Mouse (Mus musculus) liver, embryonic 14.5 days (tissue): ENCODE results near the gene Odf2l. TPM values are rescaled to one million over a fixed set of nuclear protein-coding genes. Genes with fewer than 3 reads are reported as not detected.

Experiments
- ATAC-seq: fragments of 200-750 bp; cut with Nextera tagmentation; 2 replicates; pipeline ENCODE4 v1.8.0; 2017; ENCODE audit warnings: moderate number of reproducible peaks, mild to moderate bottlenecking, moderate library complexity; ENCODE audit not compliant: insufficient read depth
- DNase-seq, 3 experiments: peaks; one replicate each; pipeline ENCODE4 v3.0.0-alpha.2; 2012 to 2013; ENCODE audit warnings: low read depth in 3 of 3, low spot score in 3 of 3
- H3K27ac ChIP-seq: fragments of 300-500 bp; sonication (generic); 2 replicates; pipeline ENCODE4 v1.5.1; 2014; ENCODE audit warnings: moderate library complexity, mild to moderate bottlenecking, control low read depth, inconsistent platforms
- H3K27me3 ChIP-seq: fragments of 300-500 bp; sonication (generic); 2 replicates; pipeline ENCODE4 v1.6.1; 2014; ENCODE audit warnings: mild to moderate bottlenecking, low read length, moderate library complexity; ENCODE audit not compliant: control insufficient read depth, insufficient read depth
- H3K36me3 ChIP-seq: fragments of 300-500 bp; sonication (generic); replicated peaks from 2 replicates; pipeline ENCODE4 v1.6.1; 2014; ENCODE audit warnings: low read depth; ENCODE audit not compliant: control insufficient read depth, insufficient read depth
- H3K4me1 ChIP-seq, 2 experiments: fragments of 200-500 bp in 1 of 2; fragments of 300-500 bp in 1 of 2; sonication (generic) in 1 of 2; replicated peaks; 2 replicates each; pipeline ENCODE4 v1.6.1; 2012 to 2014; ENCODE audit warnings: antibody characterized with exemption in 1 of 2, inconsistent platforms in 1 of 2, low read length in 1 of 2; ENCODE audit not compliant: control insufficient read depth in 2 of 2, insufficient read depth in 2 of 2
- H3K4me2 ChIP-seq: fragments of 300-500 bp; sonication (generic); 2 replicates; pipeline ENCODE4 v1.6.1; 2014; ENCODE audit warnings: low read depth, mild to moderate bottlenecking, control low read depth, moderate library complexity
- H3K4me3 ChIP-seq, 2 experiments: fragments of 200-500 bp in 1 of 2; fragments of 300-500 bp in 1 of 2; sonication (generic) in 1 of 2; 2 replicates each; pipeline ENCODE4 v1.5.1; 2012 to 2014; ENCODE audit warnings: low read depth in 2 of 2, low read length in 2 of 2, mild to moderate bottlenecking in 2 of 2, control low read depth in 1 of 2, inconsistent platforms in 1 of 2, moderate library complexity in 1 of 2; ENCODE audit not compliant: insufficient read depth in 1 of 2
- H3K9ac ChIP-seq: fragments of 300-500 bp; sonication (generic); replicated peaks from 2 replicates; pipeline ENCODE4 v1.6.1; 2014; ENCODE audit warnings: mild to moderate bottlenecking, control low read depth, moderate library complexity
- H3K9me3 ChIP-seq: fragments of 300-500 bp; sonication (generic); 2 replicates; pipeline ENCODE4 v1.6.1; 2016; ENCODE audit warnings: low read length, mixed read lengths; ENCODE audit not compliant: control insufficient read depth
- CTCF ChIP-seq: IDR thresholded peaks from 2 replicates; pipeline ENCODE4 v1.5.1; 2016; ENCODE audit warnings: antibody characterized with exemption, low read depth, control low read depth
- EP300 ChIP-seq: IDR thresholded peaks from 2 replicates; pipeline ENCODE4 v1.6.1; 2016; ENCODE audit warnings: antibody characterized with exemption, low read depth
- WGBS: fragments of 180-500 bp; shearing (Covaris S2); extraction: QIAGEN DNeasy Blood & Tissue Kit; methylation state at CpG from one replicate; pipeline ENCODE4 v1.1.7; 2014; ENCODE audit not compliant: insufficient replicate concordance; 5-methylcytosine and 5-hydroxymethylcytosine counted together
- polyA plus RNA-seq, 2 experiments: library from polyadenylated mRNA; depleted of rRNA in 1 of 2; stranded (reverse) in 1 of 2; unstranded in 1 of 2; fragments of >200 nt; fragmentation: Nextera tagmentation in 1 of 2; extraction: Ambion mirVana in 1 of 2; gene quantifications; 2 replicates each; pipeline versions ENCODE4 v1.2.1 to v1.2.3; 2012 to 2014

Gene Odf2l
- polyA plus RNA-seq, 2 experiments = 5.6 to 7.6 TPM

- no peaks in the 10 kb centered on the region for H3K4me1 ChIP-seq
- no peak overlapping the region for H3K4me3 ChIP-seq
- no peak overlapping the region for H3K27ac ChIP-seq
- no peaks in the 10 kb centered on the region for H3K36me3 ChIP-seq
- TF ChIP-seq EP300 = no peak
- TF ChIP-seq CTCF = no peak
- WGBS = 61% methylated on average over 1 of the region's 1 CpGs
- no peak overlapping the region for H3K4me2 ChIP-seq
- no peaks in the 10 kb centered on the region for H3K27me3 ChIP-seq
- no peak overlapping the region for H3K9ac ChIP-seq
- no peak for ATAC-seq
- H3K9me3 ChIP-seq = no peaks in the 10 kb centered on the region
- DNase-seq = no peak
Measured at GRCm38 (mm10) chr3:145083081-145083480, 35.3 kb upstream of the Odf2l start.

- no peak overlapping the region for H3K4me2 ChIP-seq
- H3K27ac ChIP-seq = no peak overlapping the region
- no peak for ATAC-seq
- H3K4me1 ChIP-seq = no peaks in the 10 kb centered on the region
- H3K36me3 ChIP-seq = no peaks in the 10 kb centered on the region
- no peak for DNase-seq
- 83% methylated on average over 14 of the region's 14 CpGs for WGBS
- no peaks in the 10 kb centered on the region for H3K27me3 ChIP-seq
- TF ChIP-seq CTCF (no peak), EP300 (no peak)
- H3K4me3 ChIP-seq = no peak overlapping the region
- no peak overlapping the region for H3K9ac ChIP-seq
- no peaks in the 10 kb centered on the region for H3K9me3 ChIP-seq
Measured at GRCm38 (mm10) chr3:145086180-145086579, 32.2 kb upstream of the Odf2l start.

- DNase-seq = no peak
- H3K27ac ChIP-seq = no peak overlapping the region
- no peak for ATAC-seq
Measured at GRCm38 (mm10) chr3:145087857-145088598, 30.4 kb upstream of the Odf2l start.

GRCm38 (mm10) chr3:145099291-145099690, 19.1 kb upstream of the Odf2l start, which contains the start of gene Clca2:
Gene Clca2 (minus strand): TSS chr3:145099443.
- Histone ChIP-seq H3K9me3 (no peaks in the 10 kb centered on the region), H3K4me2 (no peak within 1 kb of the TSS), H3K4me3 (no peak within 1 kb of the TSS), H3K27ac (no peak within 1 kb of the TSS), H3K36me3 (no peaks in the 10 kb centered on the region), H3K27me3 (no peaks in the 10 kb centered on the region), H3K4me1 (0 out of 4 replicates have a peak, but pooled peaks cover 0 to 2% of the 10 kb centered on the region in 2 experiments), H3K9ac (no peak within 1 kb of the TSS)
- no peak for TF ChIP-seq CTCF
- TF ChIP-seq EP300 = no peak
- DNase-seq (no peak), ATAC-seq (no peak)
- WGBS = 30% methylated on average over 6 of the region's 6 CpGs

More at GRCm38 (mm10) chr3:145087857-145088598, 30.4 kb upstream of the Odf2l start:
- H3K27me3 ChIP-seq = no peaks in the 10 kb centered on the region
- TF ChIP-seq CTCF (no peak), EP300 (no peak)
- WGBS = 43% methylated on average over 8 of the region's 8 CpGs
- no peaks in the 10 kb centered on the region for H3K36me3 ChIP-seq
- no peaks in the 10 kb centered on the region for H3K4me1 ChIP-seq
- H3K4me3 ChIP-seq = no peak overlapping the region
- no peak overlapping the region for H3K9ac ChIP-seq
- no peaks in the 10 kb centered on the region for H3K9me3 ChIP-seq
- H3K4me2 ChIP-seq = no peak overlapping the region

DNA sequence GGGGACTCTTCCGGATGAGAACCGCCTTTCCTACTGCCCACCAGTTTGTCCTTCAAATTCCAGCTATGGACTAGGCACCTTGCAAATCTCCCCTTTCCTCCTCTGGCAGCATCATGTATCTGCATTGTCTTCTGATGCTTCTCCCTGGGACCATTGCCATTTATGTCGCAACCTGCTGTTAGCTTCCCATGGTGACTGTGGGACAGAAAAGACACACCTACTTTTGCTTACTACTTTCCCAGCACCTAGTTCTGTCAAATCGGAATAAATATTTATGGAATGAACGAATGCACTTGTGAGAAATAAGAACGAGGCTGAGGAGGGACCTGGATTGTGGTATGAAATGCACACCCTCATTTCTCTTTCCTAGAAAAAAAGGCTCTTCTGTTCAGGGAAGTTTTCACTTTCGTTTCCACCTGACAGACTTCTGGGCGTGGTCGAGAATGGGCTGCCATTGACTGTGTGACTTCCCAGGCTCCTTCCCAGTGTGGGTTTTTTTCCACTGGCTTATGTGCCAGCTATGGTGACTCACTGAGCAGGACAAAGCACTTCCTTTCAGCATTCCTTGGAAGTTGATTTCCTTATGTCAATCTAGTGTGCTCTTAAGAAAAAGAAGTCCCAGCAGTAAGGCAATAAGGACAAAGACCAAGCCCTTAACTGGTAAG, 16.4 kb upstream of the Odf2l start:
- no peak overlapping the region for H3K27ac ChIP-seq
- no peak overlapping the region for H3K9ac ChIP-seq
- no peaks in the 10 kb centered on the region for H3K27me3 ChIP-seq
- H3K9me3 ChIP-seq = no peaks in the 10 kb centered on the region
- H3K4me3 ChIP-seq = no peak overlapping the region
- DNase-seq = no peak
- H3K4me2 ChIP-seq = no peak overlapping the region
- no peak for ATAC-seq
- TF ChIP-seq CTCF (no peak), EP300 (no peak)
- 50% methylated on average over 9 of the region's 9 CpGs for WGBS
- 0 out of 4 replicates have a peak, but pooled peaks cover 0 to 2% of the 10 kb centered on the region in 2 experiments for H3K4me1 ChIP-seq
- H3K36me3 ChIP-seq = no peaks in the 10 kb centered on the region
